Mouse (Mus musculus) intestine, embryonic 15.5 days (tissue): ENCODE results near the gene Gm28036. TPM values are rescaled to one million over a fixed set of nuclear protein-coding genes. Genes with fewer than 3 reads are reported as not detected.

ENCODE experiments used
- ATAC-seq: fragments of 200-750 bp; cut with Nextera tagmentation; 2 replicates; pipeline ENCODE4 v1.8.0; 2017; ENCODE audit warnings: moderate TSS enrichment, moderate library complexity
- H3K27ac ChIP-seq: fragments of 300-500 bp; sonication (generic); 2 replicates; pipeline ENCODE4 v1.5.1; 2015; ENCODE audit warnings: mild to moderate bottlenecking, inconsistent platforms
- H3K27me3 ChIP-seq: fragments of 300-500 bp; sonication (generic); replicated peaks from 2 replicates; pipeline ENCODE4 v1.6.1; 2015; ENCODE audit warnings: inconsistent platforms
- H3K36me3 ChIP-seq: fragments of 300-500 bp; sonication (generic); 2 replicates; pipeline ENCODE4 v1.6.1; 2015; ENCODE audit warnings: inconsistent platforms
- H3K4me1 ChIP-seq: fragments of 300-500 bp; sonication (generic); replicated peaks from 2 replicates; pipeline ENCODE4 v1.6.1; 2015; ENCODE audit warnings: inconsistent platforms
- H3K4me2 ChIP-seq: fragments of 300-500 bp; sonication (generic); replicated peaks from 2 replicates; pipeline ENCODE4 v1.6.1; 2015; ENCODE audit warnings: mild to moderate bottlenecking, inconsistent platforms
- H3K4me3 ChIP-seq: fragments of 300-500 bp; sonication (generic); replicated peaks from 2 replicates; pipeline ENCODE4 v1.5.1; 2015; ENCODE audit warnings: inconsistent platforms
- H3K9ac ChIP-seq: fragments of 300-500 bp; sonication (generic); 2 replicates; pipeline ENCODE4 v1.6.1; 2015; ENCODE audit warnings: inconsistent platforms
- H3K9me3 ChIP-seq: fragments of 300-500 bp; sonication (generic); 2 replicates; pipeline ENCODE4 v1.6.1; 2016; ENCODE audit warnings: inconsistent platforms
- WGBS: fragments of 180-500 bp; shearing (Covaris S2); methylation state at CpG from one replicate; pipeline ENCODE4 v1.1.7; 2015; 5-methylcytosine and 5-hydroxymethylcytosine counted together
- polyA plus RNA-seq: library from polyadenylated mRNA; unstranded; fragments of >200 nt; fragmentation: Nextera tagmentation; extraction: Ambion mirVana; gene quantifications from 2 replicates; pipeline ENCODE4 v1.2.1, GENCODE M21; 2015

The Gm28036 gene
- polyA plus RNA-seq, result 11.8 and 15.7 TPM in 2 replicates

DNA sequence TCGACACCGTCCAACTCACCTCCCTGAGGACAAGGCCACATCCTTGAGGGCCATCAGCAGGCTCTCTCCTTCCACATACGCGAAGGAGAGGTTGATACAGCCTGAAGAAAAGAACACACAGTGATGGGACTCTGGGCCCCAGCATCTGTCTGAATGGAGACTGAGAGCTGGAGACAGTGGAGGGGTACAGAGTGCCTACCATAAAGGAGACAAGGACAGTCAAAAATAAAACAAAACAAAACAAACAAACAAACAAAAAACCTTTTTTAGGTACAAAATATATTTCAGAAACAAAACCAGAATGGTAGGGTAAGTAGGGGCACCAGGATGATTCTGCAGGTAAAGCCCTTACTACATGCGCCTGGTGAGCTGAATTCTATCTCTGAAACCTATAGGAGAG is at the start of gene Gm28036:
TSS of gene Gm28036 (minus strand) at position 101 of the 400 bp plus-strand sequence.
- Histone ChIP-seq H3K4me3 (no peak within 1 kb of the TSS), H3K4me1 (no peaks in the 10 kb centered on the region), H3K9me3 (no peaks in the 10 kb centered on the region), H3K36me3 (0 out of 2 replicates have a peak, but pooled peaks cover 7% of the 10 kb centered on the region), H3K9ac (no peak within 1 kb of the TSS), H3K27ac (no peak within 1 kb of the TSS), H3K4me2 (no peak within 1 kb of the TSS), H3K27me3 (no peaks in the 10 kb centered on the region)
- no peak for ATAC-seq
- 96% methylated on average over 5 of the region's 5 CpGs for whole genome bisulfite sequencing

DNA sequence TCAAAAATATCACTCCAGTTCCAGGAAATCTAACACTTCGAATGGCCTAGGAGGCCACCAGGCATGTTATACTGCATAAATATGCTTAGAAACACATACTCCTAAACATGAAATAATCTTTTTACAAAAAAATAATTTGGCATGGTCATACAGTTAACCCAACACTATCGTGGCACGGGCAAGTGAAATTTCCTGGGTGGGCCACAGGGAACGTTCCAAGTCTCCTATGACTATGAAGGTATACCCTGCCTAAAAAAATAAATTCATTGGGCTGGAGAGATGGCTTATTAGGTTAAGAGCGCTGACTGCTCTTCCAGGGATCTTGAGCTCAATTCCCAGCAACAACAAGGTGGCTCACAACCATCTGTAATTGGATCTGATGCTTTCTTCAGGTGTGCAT is 39.7 kb upstream of the Gm28036 start:
- Histone ChIP-seq H3K9me3 (no peaks in the 10 kb centered on the region), H3K36me3 (peaks cover 36% of the 10 kb centered on the region)
- no peak for ATAC-seq

DNA sequence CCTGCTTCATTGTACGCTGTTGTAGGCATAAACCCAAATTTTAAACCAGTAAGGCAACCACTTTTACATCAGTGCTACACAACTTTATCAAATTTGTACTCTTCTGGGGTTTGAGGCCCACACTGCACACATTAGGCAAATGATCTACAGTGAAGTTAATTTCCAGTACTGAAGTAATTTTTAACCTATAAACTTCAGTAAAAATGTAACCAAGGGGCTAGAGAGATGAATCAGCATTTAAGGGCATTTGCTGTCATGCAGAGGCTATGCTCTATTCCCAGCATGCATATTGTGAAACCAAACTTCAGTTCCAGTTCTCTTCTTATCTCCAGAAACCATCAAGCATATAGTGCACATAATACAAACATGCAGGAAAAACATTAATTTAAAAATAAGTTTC is 38.6 kb upstream of the Gm28036 start:
- no peak overlapping the region for H3K9ac ChIP-seq
- H3K27ac ChIP-seq, result no peak overlapping the region
- H3K36me3 ChIP-seq, result peaks cover 36% of the 10 kb centered on the region
- H3K27me3 ChIP-seq, result no peaks in the 10 kb centered on the region
- no peak for ATAC-seq
- no peak overlapping the region for H3K4me2 ChIP-seq
- H3K4me3 ChIP-seq, result no peak overlapping the region
- no peaks in the 10 kb centered on the region for H3K9me3 ChIP-seq
- WGBS, result 100% methylated on average over 1 of the region's 1 CpGs
- H3K4me1 ChIP-seq, result no peaks in the 10 kb centered on the region

More for the DNA sequence above, 39.7 kb upstream of the Gm28036 start:
- Histone ChIP-seq H3K27me3 (no peaks in the 10 kb centered on the region), H3K4me3 (no peak overlapping the region), H3K4me2 (no peak overlapping the region), H3K4me1 (no peaks in the 10 kb centered on the region), H3K27ac (no peak overlapping the region), H3K9ac (no peak overlapping the region)
- 93% methylated on average over 5 of the region's 5 CpGs for WGBS

DNA sequence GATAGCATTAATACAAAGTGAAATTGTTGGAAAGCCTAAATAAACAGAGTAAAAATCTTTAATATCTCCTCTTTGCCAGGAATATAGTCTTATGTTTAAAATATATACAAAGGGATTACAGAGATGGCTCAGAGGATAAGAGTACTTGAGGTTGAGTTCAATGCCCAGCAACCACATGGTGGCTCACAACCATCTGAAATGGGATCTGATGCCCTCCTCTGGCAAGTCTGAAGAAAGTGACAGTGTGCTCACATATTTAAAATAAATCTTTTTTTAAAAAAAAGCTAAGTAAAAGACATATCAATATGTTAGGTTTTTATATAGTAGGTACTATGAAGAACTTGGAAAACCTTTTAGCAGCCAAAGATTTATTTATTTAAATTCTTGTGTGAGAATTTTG is 24.6 kb upstream of the Gm28036 start:
- Histone ChIP-seq H3K36me3 (peaks cover 9% of the 10 kb centered on the region), H3K9me3 (no peaks in the 10 kb centered on the region)
- ATAC-seq, result no peak

DNA sequence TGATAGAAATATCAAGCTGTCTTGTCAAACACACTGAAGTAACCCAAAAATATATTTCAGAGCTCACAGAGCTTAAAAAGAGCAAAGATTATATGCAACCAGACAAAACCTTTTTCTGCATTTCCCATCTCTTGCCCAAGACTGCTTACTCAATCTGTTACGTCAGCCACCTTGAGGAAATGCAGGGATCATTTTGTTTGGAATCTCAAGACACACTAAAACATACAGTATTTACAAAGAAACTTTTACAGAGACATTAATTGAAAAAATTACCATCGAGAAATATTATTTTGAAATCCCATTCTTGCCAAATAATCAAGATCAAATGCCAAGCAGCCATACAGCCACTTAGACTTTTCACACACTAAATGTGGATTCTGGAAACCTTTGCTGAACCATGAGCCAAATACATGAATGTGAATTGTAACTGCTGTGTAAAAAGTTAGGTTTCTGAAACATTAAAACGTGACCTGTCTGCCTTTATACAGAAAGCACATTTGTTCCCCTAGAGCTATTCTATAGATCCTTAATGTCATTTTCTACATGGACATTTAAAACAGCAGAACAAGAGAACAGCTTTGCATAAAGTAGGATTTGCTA is 20.5 kb upstream of the Gm28036 start:
- Histone ChIP-seq H3K27me3 (no peaks in the 10 kb centered on the region), H3K36me3 (peaks cover 5% of the 10 kb centered on the region; the same call in 1 of the 2 replicates), H3K9ac (no peak overlapping the region), H3K4me2 (no peak overlapping the region), H3K4me1 (no peaks in the 10 kb centered on the region), H3K9me3 (no peaks in the 10 kb centered on the region), H3K27ac (no peak overlapping the region), H3K4me3 (no peak overlapping the region)
- WGBS, result 79% methylated on average over 3 of the region's 3 CpGs
- no peak for ATAC-seq

More for the DNA sequence above, 24.6 kb upstream of the Gm28036 start:
- H3K27me3 ChIP-seq, result no peaks in the 10 kb centered on the region
- H3K27ac ChIP-seq, result no peak overlapping the region
- no peak overlapping the region for H3K9ac ChIP-seq
- H3K4me1 ChIP-seq, result no peaks in the 10 kb centered on the region
- H3K4me3 ChIP-seq, result no peak overlapping the region
- no peak overlapping the region for H3K4me2 ChIP-seq

DNA sequence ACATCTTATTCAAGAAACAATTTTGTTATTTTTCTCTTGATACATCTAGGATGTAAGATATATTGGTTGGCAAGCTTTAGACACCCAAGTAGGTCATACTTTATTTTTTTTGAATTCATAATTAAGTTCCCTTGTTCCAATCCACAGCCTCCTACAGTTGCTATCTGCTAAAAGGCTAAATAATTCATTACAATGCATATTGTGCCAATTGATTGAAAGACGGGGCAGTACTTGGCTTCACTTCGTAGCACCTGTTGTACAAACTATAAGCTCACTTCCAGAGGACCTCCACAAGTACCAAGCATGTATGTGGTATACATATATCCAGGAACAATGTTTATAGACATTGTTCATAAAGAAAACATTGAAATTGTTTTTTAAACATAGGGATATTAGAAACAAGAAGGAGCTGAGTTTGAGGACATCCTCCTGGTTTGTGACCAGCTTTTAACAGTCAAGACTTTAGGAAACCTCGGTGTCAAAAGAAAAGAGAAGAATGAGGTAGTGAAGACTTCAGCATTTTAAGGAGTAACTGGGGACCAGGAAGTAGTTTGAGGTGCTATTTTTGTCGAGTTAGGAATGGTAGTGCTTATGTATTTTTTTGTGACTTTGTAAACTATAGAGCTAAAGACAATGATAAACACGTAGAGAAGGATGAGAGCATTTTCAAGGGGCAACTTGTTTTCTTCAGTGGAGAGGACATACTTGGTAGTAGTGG is 19.5 kb upstream of the Gm28036 start:
- ATAC-seq, result no peak
- Histone ChIP-seq H3K36me3 (peaks cover 5% of the 10 kb centered on the region; the same call in 1 of the 2 replicates), H3K27me3 (no peaks in the 10 kb centered on the region), H3K4me2 (no peak overlapping the region), H3K9me3 (no peaks in the 10 kb centered on the region), H3K4me3 (no peak overlapping the region), H3K4me1 (no peaks in the 10 kb centered on the region), H3K9ac (no peak overlapping the region), H3K27ac (no peak overlapping the region)
- WGBS, result 70% methylated on average over 5 of the region's 5 CpGs

DNA sequence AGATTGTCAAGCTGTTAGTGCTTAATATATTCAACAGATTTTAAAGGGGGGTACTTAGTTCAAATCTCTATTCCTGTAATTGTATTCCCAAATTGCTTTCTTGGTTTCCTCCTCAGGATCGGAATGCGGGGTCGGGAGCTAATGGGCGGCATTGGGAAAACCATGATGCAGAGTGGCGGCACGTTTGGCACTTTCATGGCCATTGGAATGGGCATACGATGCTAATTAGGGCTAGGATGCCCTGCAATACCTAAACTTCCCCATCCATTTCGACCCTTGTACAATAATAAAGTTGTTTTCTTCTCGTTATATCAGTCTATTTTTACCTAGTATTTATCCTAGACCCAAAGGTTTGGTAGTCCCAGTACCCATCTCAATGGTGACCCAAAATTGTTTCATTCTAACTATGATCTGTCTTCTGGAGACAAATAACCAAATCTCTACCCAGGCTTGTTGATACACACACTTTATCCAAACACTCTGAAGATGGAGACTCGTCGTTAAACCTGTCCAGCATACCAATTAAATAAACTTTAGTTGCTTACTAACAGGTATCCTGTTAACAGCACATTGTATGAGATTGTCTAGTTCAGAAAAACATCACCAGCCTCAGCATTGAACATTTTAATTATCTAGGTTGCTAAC is 18.7 kb upstream of the Gm28036 start:
- peak overlapping the region; percentile 78 for H3K4me3 ChIP-seq
- ATAC-seq, result no peak
- H3K27me3 ChIP-seq, result no peaks in the 10 kb centered on the region
- H3K36me3 ChIP-seq, result peaks cover 5% of the 10 kb centered on the region; the same call in 1 of the 2 replicates
- H3K4me1 ChIP-seq, result no peaks in the 10 kb centered on the region
- no peak overlapping the region for H3K27ac ChIP-seq
- peak overlapping the region; percentile 82 for H3K4me2 ChIP-seq
- no peaks in the 10 kb centered on the region for H3K9me3 ChIP-seq
- no peak overlapping the region for H3K9ac ChIP-seq
- 57% methylated on average over 11 of the region's 11 CpGs for WGBS

DNA sequence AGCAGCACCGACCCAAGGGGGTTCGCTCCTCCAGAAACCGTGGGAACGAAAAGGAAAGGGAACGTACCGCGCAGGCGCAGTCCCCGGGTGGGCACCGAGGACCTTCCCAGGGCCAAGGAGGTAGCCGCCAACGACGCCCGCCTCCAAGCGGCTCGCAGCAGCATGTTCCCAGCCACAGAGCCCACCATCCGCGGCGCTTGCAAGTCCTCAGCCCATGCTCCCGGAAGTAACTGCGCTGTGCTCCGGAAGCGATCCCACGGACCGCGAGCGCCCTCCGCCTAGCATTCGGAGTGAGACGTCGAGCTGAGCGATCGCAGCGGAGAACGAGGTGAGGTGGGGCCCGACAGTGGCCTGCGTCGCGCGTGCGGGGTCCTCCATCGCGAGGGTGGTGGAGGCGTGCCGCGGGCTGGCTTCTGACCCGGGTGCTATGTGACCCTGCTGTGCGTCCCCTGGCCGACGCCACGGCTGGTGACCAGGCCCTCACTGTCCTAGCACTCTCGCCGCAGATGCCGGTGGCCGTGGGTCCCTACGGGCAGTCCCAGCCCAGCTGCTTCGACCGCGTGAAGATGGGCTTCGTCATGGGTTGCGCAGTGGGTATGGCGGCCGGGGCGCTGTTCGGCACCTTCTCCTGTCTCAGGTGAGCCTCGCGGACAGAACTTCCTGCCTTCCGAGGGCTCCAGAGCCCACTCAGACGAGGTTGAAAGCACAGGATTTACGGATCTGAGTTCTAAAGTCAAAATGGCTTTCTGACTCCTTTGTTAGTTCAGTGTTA is 17.2 kb upstream of the Gm28036 start, which contains the start of the genes Romo1 and Nfs1:
TSS of gene Romo1 (plus strand) at position 87 of the 772 bp plus-strand sequence.
TSS of gene Nfs1 (minus strand) at position 234 of the 772 bp plus-strand sequence.
- WGBS, result under 1% methylated on average over 70 of the region's 70 CpGs
- peak within 1 kb of the TSS; percentile 91 for H3K9ac ChIP-seq
- peak within 1 kb of the TSS; percentile 82 for H3K4me2 ChIP-seq
- H3K27me3 ChIP-seq, result no peaks in the 10 kb centered on the region
- peak within 1 kb of the TSS; percentile 78 for H3K4me3 ChIP-seq
- no peaks in the 10 kb centered on the region for H3K4me1 ChIP-seq
- peaks cover 3% of the 10 kb centered on the region; the same call in 1 of the 2 replicates for H3K36me3 ChIP-seq
- peak within 1 kb of the TSS; percentile 94 for H3K27ac ChIP-seq
- no peaks in the 10 kb centered on the region for H3K9me3 ChIP-seq
- peak; percentile 96 for ATAC-seq

DNA sequence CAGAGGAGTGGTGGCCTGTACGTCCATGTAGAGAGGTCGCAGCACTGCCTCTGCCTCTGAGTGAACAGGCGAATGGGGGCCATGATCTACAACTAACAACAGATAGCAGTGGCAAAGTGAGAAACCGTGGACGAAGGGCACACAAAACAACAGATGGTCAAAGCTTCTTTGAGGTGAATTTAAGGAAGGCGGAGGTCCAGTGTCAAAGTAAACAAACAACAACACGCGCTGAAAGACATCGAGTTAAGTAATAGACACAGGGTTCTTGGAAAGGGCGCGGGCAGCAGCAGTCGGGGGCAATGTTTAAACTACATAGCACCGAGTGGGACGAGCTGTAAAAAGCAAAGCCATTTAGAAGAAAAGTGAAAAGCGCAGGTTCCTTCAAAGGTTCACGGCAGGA is 16.5 kb upstream of the Gm28036 start:
- Histone ChIP-seq H3K4me1 (no peaks in the 10 kb centered on the region), H3K36me3 (peaks cover 8% of the 10 kb centered on the region; the same call in 1 of the 2 replicates), H3K4me2 (peak overlapping the region; percentile 82), H3K9me3 (no peaks in the 10 kb centered on the region), H3K27me3 (no peaks in the 10 kb centered on the region), H3K9ac (peak overlapping the region; percentile 91), H3K4me3 (peak overlapping the region; percentile 78), H3K27ac (peak overlapping the region; percentile 94)
- 2% methylated on average over 16 of the region's 16 CpGs for WGBS
- ATAC-seq, result no peak; the same call in 1 of the 2 replicates

DNA sequence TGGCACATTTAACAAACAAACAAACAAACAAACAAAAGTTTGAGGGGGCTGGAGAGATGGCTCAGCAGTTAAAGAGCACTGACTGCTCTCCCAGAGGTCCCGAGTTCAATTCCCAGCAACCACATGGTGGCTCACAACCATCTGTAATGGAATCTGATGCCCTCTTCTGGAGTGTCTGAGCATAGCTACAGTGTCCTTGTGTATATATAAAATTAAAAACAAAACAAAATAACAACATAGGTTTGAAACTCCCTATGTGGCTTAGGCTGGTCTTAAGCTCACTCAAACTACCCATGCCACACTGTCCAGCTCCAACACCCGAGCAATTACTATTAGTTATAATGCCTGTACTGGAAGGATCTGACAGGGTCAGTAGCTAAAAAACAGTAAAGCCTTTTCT is 15.9 kb upstream of the Gm28036 start:
- WGBS, result 73% methylated on average over 2 of the region's 2 CpGs
- no peak overlapping the region for H3K27ac ChIP-seq
- no peaks in the 10 kb centered on the region for H3K4me1 ChIP-seq
- H3K27me3 ChIP-seq, result no peaks in the 10 kb centered on the region
- peaks cover 6% of the 10 kb centered on the region; the same call in 1 of the 2 replicates for H3K36me3 ChIP-seq
- no peak for ATAC-seq
- H3K9me3 ChIP-seq, result no peaks in the 10 kb centered on the region
- H3K4me2 ChIP-seq, result peak overlapping the region; percentile 82
- H3K9ac ChIP-seq, result peak overlapping the region; percentile 91; the same call in 1 of the 2 replicates
- H3K4me3 ChIP-seq, result peak overlapping the region; percentile 78; the same call in 1 of the 2 replicates

DNA sequence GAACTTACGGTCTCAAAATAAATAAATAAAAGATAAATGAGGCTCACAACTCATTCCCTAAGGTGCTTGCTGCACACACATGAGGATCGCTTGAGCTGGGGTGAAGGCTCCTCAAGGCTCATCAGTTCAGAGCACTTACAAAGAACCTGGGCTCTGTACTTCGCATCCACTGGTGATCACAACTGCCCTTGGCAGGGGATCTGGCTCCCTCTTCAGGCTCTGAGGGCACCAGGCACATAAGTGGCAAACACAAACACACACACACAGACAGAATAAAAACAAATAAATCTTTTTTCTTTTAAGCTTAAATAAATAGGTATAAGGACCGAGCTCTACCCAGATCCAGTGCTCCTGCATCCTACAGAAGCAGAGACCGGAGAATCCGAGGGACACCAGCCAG is 8.8 kb upstream of the Gm28036 start:
- Histone ChIP-seq H3K4me2 (no peak overlapping the region), H3K9me3 (no peaks in the 10 kb centered on the region), H3K4me3 (no peak overlapping the region), H3K36me3 (peaks cover 13% of the 10 kb centered on the region; the same call in 1 of the 2 replicates), H3K27me3 (no peaks in the 10 kb centered on the region), H3K27ac (no peak overlapping the region), H3K9ac (no peak overlapping the region), H3K4me1 (no peaks in the 10 kb centered on the region)
- 87% methylated on average over 6 of the region's 6 CpGs for WGBS
- ATAC-seq, result no peak
